Mouse (Mus musculus): ENCODE data around the gene Acer3. TPM values are rescaled to one million over a fixed set of nuclear protein-coding genes. Genes with fewer than 3 reads are reported as not detected.

Gene Acer3
- polyA plus RNA-seq, 1 experiment = 4.2 TPM

GRCm38 (mm10) chr7:98340343-98340742 lies 19.3 kb upstream of the Acer3 start:
- H3K4me3 ChIP-seq (ENCODE audit: low read depth, low read length) = no peak overlapping the region
- H3K27me3 ChIP-seq (ENCODE audit: control insufficient read depth, insufficient read depth, low read length) = no peaks in the 10 kb centered on the region
- no peak overlapping the region for H3K27ac ChIP-seq (ENCODE audit: insufficient read depth, low read depth, low read length)
- 37% methylated on average over 5 of the region's 5 CpGs for WGBS
- H3K36me3 ChIP-seq (ENCODE audit: control insufficient read depth, insufficient read depth, low read length) = no peaks in the 10 kb centered on the region
- no peak for TF ChIP-seq CTCF (IDR thresholded peaks at IDR 0.05; ENCODE audit: extremely low read depth, insufficient read length, insufficient replicate concordance, low read depth, low read length)
- no peak for TF ChIP-seq POLR2A (IDR thresholded peaks at IDR 0.05; ENCODE audit: low read depth, low read length)
- peaks cover 8% of the 10 kb centered on the region for H3K4me1 ChIP-seq (ENCODE audit: control insufficient read depth, insufficient read depth, insufficient read length, low read length)

GRCm38 (mm10) chr7:98333987-98334386 lies 13.0 kb upstream of the Acer3 start:
- Histone ChIP-seq H3K36me3 (ENCODE audit: control insufficient read depth, insufficient read depth, low read length) (no peaks in the 10 kb centered on the region), H3K27ac (ENCODE audit: insufficient read depth, low read depth, low read length) (no peak overlapping the region), H3K4me3 (ENCODE audit: low read depth, low read length) (no peak overlapping the region), H3K4me1 (ENCODE audit: control insufficient read depth, insufficient read depth, insufficient read length, low read length) (peaks cover 28% of the 10 kb centered on the region; the same call in 1 of the 2 replicates), H3K27me3 (ENCODE audit: control insufficient read depth, insufficient read depth, low read length) (no peaks in the 10 kb centered on the region)
- 61% methylated on average over 3 of the region's 3 CpGs for WGBS
- TF ChIP-seq CTCF (IDR thresholded peaks at IDR 0.05; ENCODE audit: extremely low read depth, insufficient read length, insufficient replicate concordance, low read depth, low read length) (no peak), POLR2A (IDR thresholded peaks at IDR 0.05; ENCODE audit: low read depth, low read length) (no peak)

GRCm38 (mm10) chr7:98333507-98333906 lies 12.5 kb upstream of the Acer3 start:
- no peaks in the 10 kb centered on the region for H3K36me3 ChIP-seq (ENCODE audit: control insufficient read depth, insufficient read depth, low read length)
- no peak overlapping the region for H3K27ac ChIP-seq (ENCODE audit: insufficient read depth, low read depth, low read length)
- 48% methylated on average over 5 of the region's 5 CpGs for WGBS
- no peaks in the 10 kb centered on the region for H3K27me3 ChIP-seq (ENCODE audit: control insufficient read depth, insufficient read depth, low read length)
- no peak overlapping the region for H3K4me3 ChIP-seq (ENCODE audit: low read depth, low read length)
- TF ChIP-seq CTCF (IDR thresholded peaks at IDR 0.05; ENCODE audit: extremely low read depth, insufficient read length, insufficient replicate concordance, low read depth, low read length) = no peak
- TF ChIP-seq POLR2A (IDR thresholded peaks at IDR 0.05; ENCODE audit: low read depth, low read length) = no peak
- H3K4me1 ChIP-seq (ENCODE audit: control insufficient read depth, insufficient read depth, insufficient read length, low read length) = peaks cover 28% of the 10 kb centered on the region; the same call in 1 of the 2 replicates

- Histone ChIP-seq H3K36me3 (ENCODE audit: control insufficient read depth, insufficient read depth, low read length) (no peaks in the 10 kb centered on the region), H3K27me3 (ENCODE audit: control insufficient read depth, insufficient read depth, low read length) (no peaks in the 10 kb centered on the region), H3K4me1 (ENCODE audit: control insufficient read depth, insufficient read depth, insufficient read length, low read length) (peaks cover 28% of the 10 kb centered on the region; the same call in 1 of the 2 replicates), H3K27ac (ENCODE audit: insufficient read depth, low read depth, low read length) (peak overlapping the region; percentile 6; the same call in 1 of the 2 replicates), H3K4me3 (ENCODE audit: low read depth, low read length) (no peak overlapping the region)
- no peak for TF ChIP-seq CTCF (IDR thresholded peaks at IDR 0.05; ENCODE audit: extremely low read depth, insufficient read length, insufficient replicate concordance, low read depth, low read length)
- no peak for TF ChIP-seq POLR2A (IDR thresholded peaks at IDR 0.05; ENCODE audit: low read depth, low read length)
- 32% methylated on average over 5 of the region's 5 CpGs for WGBS
Measured at GRCm38 (mm10) chr7:98332678-98333397, 11.8 kb upstream of the Acer3 start.

- no peak overlapping the region for H3K27ac ChIP-seq (ENCODE audit: insufficient read depth, low read depth, low read length)
- 35% methylated on average over 3 of the region's 3 CpGs for WGBS
- H3K4me1 ChIP-seq (ENCODE audit: control insufficient read depth, insufficient read depth, insufficient read length, low read length) = peaks cover 28% of the 10 kb centered on the region; the same call in 1 of the 2 replicates
- no peaks in the 10 kb centered on the region for H3K36me3 ChIP-seq (ENCODE audit: control insufficient read depth, insufficient read depth, low read length)
- H3K27me3 ChIP-seq (ENCODE audit: control insufficient read depth, insufficient read depth, low read length) = no peaks in the 10 kb centered on the region
- no peak overlapping the region for H3K4me3 ChIP-seq (ENCODE audit: low read depth, low read length)
- TF ChIP-seq POLR2A (IDR thresholded peaks at IDR 0.05; ENCODE audit: low read depth, low read length) (no peak), CTCF (IDR thresholded peaks at IDR 0.05; ENCODE audit: extremely low read depth, insufficient read length, insufficient replicate concordance, low read depth, low read length) (no peak)
Measured at GRCm38 (mm10) chr7:98331932-98332331, 10.9 kb upstream of the Acer3 start.

- H3K4me1 ChIP-seq (ENCODE audit: control insufficient read depth, insufficient read depth, insufficient read length, low read length) = peaks cover 33% of the 10 kb centered on the region; the same call in 1 of the 2 replicates
- WGBS = 52% methylated on average over 2 of the region's 2 CpGs
- no peak overlapping the region for H3K27ac ChIP-seq (ENCODE audit: insufficient read depth, low read depth, low read length)
- no peaks in the 10 kb centered on the region for H3K36me3 ChIP-seq (ENCODE audit: control insufficient read depth, insufficient read depth, low read length)
- no peak for TF ChIP-seq CTCF (IDR thresholded peaks at IDR 0.05; ENCODE audit: extremely low read depth, insufficient read length, insufficient replicate concordance, low read depth, low read length)
- no peak for TF ChIP-seq POLR2A (IDR thresholded peaks at IDR 0.05; ENCODE audit: low read depth, low read length)
- H3K4me3 ChIP-seq (ENCODE audit: low read depth, low read length) = no peak overlapping the region
- H3K27me3 ChIP-seq (ENCODE audit: control insufficient read depth, insufficient read depth, low read length) = no peaks in the 10 kb centered on the region
Measured at GRCm38 (mm10) chr7:98330375-98331002, 9.5 kb upstream of the Acer3 start.

All from small intestine, adult 2 months (tissue).